Mouse (Mus musculus) left cerebral cortex, postnatal 10 days (tissue): Measurements from ENCODE around the gene Itsn1. TPM values are rescaled to one million over a fixed set of nuclear protein-coding genes. Genes with fewer than 3 reads are reported as not detected.

ENCODE experiments used
- DNase-seq, 2 experiments: peaks; one replicate each; pipeline ENCODE4 v3.0.0; 2021 to 2022; ENCODE audit warnings: low spot score in 2 of 2, mixed read lengths in 1 of 2; ENCODE audit errors: extremely low spot score in 1 of 2
- intact Hi-C: fragments of 180-260 bp; cut with DNase I; formaldehyde crosslinking; loops from one replicate; pipeline ENCODE4 v1.15.1; 2025
- total RNA-seq, 2 experiments: library from RNA; stranded (reverse); gene quantifications; 2 replicates each; pipeline ENCODE4 v1.2.3; 2021

Gene Itsn1
- total RNA-seq, 2 experiments from 2014 or later: 132 to 137 TPM

- DNase-seq: no peak
Measured at GRCm38 (mm10) chr16:91762476-91762875, 33.4 kb downstream of the Itsn1 start.

GRCm38 (mm10) chr16:91763975-91764374 is 34.9 kb downstream of the Itsn1 start:
- DNase-seq: no peak
- intact Hi-C loops: no loop called here

More at GRCm38 (mm10) chr16:91762476-91762875, 33.4 kb downstream of the Itsn1 start:
- intact Hi-C loops: no loop called here

- no peak for DNase-seq
- intact Hi-C loops: no loop called here
Measured at GRCm38 (mm10) chr16:91764414-91764813, 35.3 kb downstream of the Itsn1 start.

- intact Hi-C loops: loop anchor here (5.0 kb wide), 1 partner anchor 33 kb away; no protein-coding TSS in a partner anchor
- no peak for DNase-seq
Measured at GRCm38 (mm10) chr16:91765121-91765815, 36.2 kb downstream of the Itsn1 start.

GRCm38 (mm10) chr16:91765816-91766210 is 36.7 kb downstream of the Itsn1 start:
- intact Hi-C loops: loop anchor here (5.0 kb wide), 1 partner anchor 34 kb away; no protein-coding TSS in a partner anchor
- DNase-seq: no peak

GRCm38 (mm10) chr16:91767165-91767701 is 38.2 kb downstream of the Itsn1 start:
- DNase-seq: peak in 1 of 2 experiments; percentile 11
- intact Hi-C loops: loop anchor here (5.0 kb wide), 1 partner anchor 35 kb away; no protein-coding TSS in a partner anchor

GRCm38 (mm10) chr16:91768586-91768985 is 39.5 kb downstream of the Itsn1 start:
- no peak for DNase-seq
- intact Hi-C loops: loop anchor here (5.0 kb wide), 1 partner anchor 36 kb away; no protein-coding TSS in a partner anchor

- no peak for DNase-seq
- intact Hi-C loops: loop anchor here (5.0 kb wide), 1 partner anchor 38 kb away; no protein-coding TSS in a partner anchor
Measured at GRCm38 (mm10) chr16:91769911-91770310, 40.8 kb downstream of the Itsn1 start.

- no peak for DNase-seq
Measured at GRCm38 (mm10) chr16:91770662-91771061, 41.6 kb downstream of the Itsn1 start.

GRCm38 (mm10) chr16:91771334-91771733 is 42.3 kb downstream of the Itsn1 start:
- DNase-seq: no peak
- intact Hi-C loops: no loop called here

More at GRCm38 (mm10) chr16:91770662-91771061, 41.6 kb downstream of the Itsn1 start:
- intact Hi-C loops: no loop called here

- DNase-seq: no peak
- intact Hi-C loops: no loop called here
Measured at GRCm38 (mm10) chr16:91772586-91772985, 43.5 kb downstream of the Itsn1 start.

GRCm38 (mm10) chr16:91779576-91779975 is 50.5 kb downstream of the Itsn1 start:
- no peak for DNase-seq
- intact Hi-C loops: no loop called here

GRCm38 (mm10) chr16:91780151-91780550 is 51.1 kb downstream of the Itsn1 start:
- DNase-seq: no peak
- intact Hi-C loops: no loop called here

- intact Hi-C loops: no loop called here
- no peak for DNase-seq
Measured at GRCm38 (mm10) chr16:91780826-91781225, 51.7 kb downstream of the Itsn1 start.

- DNase-seq: no peak
- intact Hi-C loops: no loop called here
Measured at GRCm38 (mm10) chr16:91783191-91783590, 54.1 kb downstream of the Itsn1 start.

GRCm38 (mm10) chr16:91784298-91784697 is 55.2 kb downstream of the Itsn1 start:
- intact Hi-C loops: no loop called here

GRCm38 (mm10) chr16:91786425-91786824 is 57.3 kb downstream of the Itsn1 start:
- peak; percentile 43 to 46 for DNase-seq
- intact Hi-C loops: no loop called here

More at GRCm38 (mm10) chr16:91784298-91784697, 55.2 kb downstream of the Itsn1 start:
- DNase-seq: no peak

GRCm38 (mm10) chr16:91789728-91790127 is 60.6 kb downstream of the Itsn1 start:
- intact Hi-C loops: no loop called here
- DNase-seq: no peak

GRCm38 (mm10) chr16:91792477-91793196 is 63.6 kb downstream of the Itsn1 start:
- DNase-seq: no peak
- intact Hi-C loops: no loop called here
